In the genomic region with DNA sequence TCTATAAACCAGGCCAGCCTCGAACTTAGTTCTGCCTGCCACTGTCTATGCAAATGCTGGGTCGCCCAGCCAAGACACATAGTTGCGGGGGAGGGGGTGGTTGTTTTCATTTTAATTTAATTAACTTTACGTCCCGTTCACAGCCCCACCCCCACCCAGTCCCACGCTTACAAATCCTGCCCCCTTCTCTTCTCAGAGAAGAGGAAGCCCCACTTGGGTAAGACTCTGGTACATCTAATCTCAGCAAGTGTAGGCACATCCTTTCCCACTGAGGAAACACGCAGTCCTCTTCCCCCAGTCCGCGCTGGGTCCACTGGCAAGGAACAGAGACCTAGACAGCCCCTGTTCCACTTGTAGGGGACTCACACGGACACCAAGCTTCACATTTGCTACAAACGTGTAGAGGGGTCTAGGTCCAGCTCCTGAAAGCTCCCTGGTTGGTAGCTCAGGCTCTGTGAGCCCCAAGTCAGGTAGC, we compare ENCODE assay signal across 8 mouse cellular contexts. TPM values are rescaled to one million over a fixed set of nuclear protein-coding genes. Genes with fewer than 3 reads are reported as not detected.
A peak's percentile ranks its signal among the peaks of the same experiment; 100 is the strongest.
DNase-seq lines count a peak whose midpoint lies in the region; ATAC-seq and TF ChIP-seq lines count a peak whose summit lies in the region.

No protein-coding gene starts in this region.

- H3K27me3 ChIP-seq in heart, embryonic 11.5 days (ENCODE audit: control insufficient read depth, insufficient read depth, low read length), result no peaks in the 10 kb centered on the region
- no peaks in the 10 kb centered on the region for H3K27me3 ChIP-seq in ES-Bruce4 (ENCODE audit: control insufficient read depth, insufficient read depth, low read length, poor library complexity, severe bottlenecking)
- H3K27me3 ChIP-seq in kidney, embryonic 15.5 days, result no peaks in the 10 kb centered on the region
- H3K27me3 ChIP-seq in megakaryocyte, embryonic 14.5 days (replicated peaks), result no peaks in the 10 kb centered on the region

- intact Hi-C loops in heart, postnatal 25 days (cut with DNase I), result loop anchor here (10.0 kb wide), 2 partner anchors 916 to 1004 kb away; a partner anchor contains a TSS

- no peak for TF ChIP-seq POLR2A in ES-Bruce4 (IDR thresholded peaks at IDR 0.05; ENCODE audit: insufficient read depth, low read length)
- TF ChIP-seq POLR2A in embryonic fibroblast, embryonic 13.5 days (IDR thresholded peaks at IDR 0.05; ENCODE audit: low read depth, low read length), result no peak; the same call in 1 of the 2 replicates

- H3K4me2 ChIP-seq in heart, embryonic 11.5 days, result peak overlapping the region; percentile 93
- peak overlapping the region; percentile 88 for H3K4me2 ChIP-seq in kidney, embryonic 15.5 days

- no peak for TF ChIP-seq EP300 in ES-Bruce4 (IDR thresholded peaks at IDR 0.05; ENCODE audit: insufficient read depth, low read depth, low read length)

- peak overlapping the region; percentile 85 for H3K4me3 ChIP-seq in heart, embryonic 11.5 days (ENCODE audit: low read depth, low read length)
- peak overlapping the region; percentile 99 for H3K4me3 ChIP-seq in ES-Bruce4 (ENCODE audit: low read depth, low read length)
- H3K4me3 ChIP-seq in embryonic fibroblast, embryonic 13.5 days (ENCODE audit: insufficient read depth, low read length), result peak overlapping the region; percentile 66
- peak overlapping the region; percentile 86 for H3K4me3 ChIP-seq in kidney, embryonic 15.5 days (replicated peaks)
- peak overlapping the region; percentile 96 for H3K4me3 ChIP-seq in megakaryocyte, embryonic 14.5 days (replicated peaks)

- peaks cover 9% of the 10 kb centered on the region; the same call in 1 of the 2 replicates for H3K36me3 ChIP-seq in heart, embryonic 11.5 days (ENCODE audit: control insufficient read depth, insufficient read depth, low read length)
- peaks cover 11% of the 10 kb centered on the region for H3K36me3 ChIP-seq in ES-Bruce4 (ENCODE audit: control insufficient read depth, insufficient read depth, low read length, poor library complexity, severe bottlenecking)
- H3K36me3 ChIP-seq in kidney, embryonic 15.5 days, result peaks cover 26% of the 10 kb centered on the region
- H3K36me3 ChIP-seq in megakaryocyte, embryonic 14.5 days (replicated peaks; ENCODE audit: low read length), result peaks cover 19% of the 10 kb centered on the region

- peak overlapping the region; percentile 92 for H3K9ac ChIP-seq in heart, embryonic 11.5 days (ENCODE audit: low read depth, low read length)
- H3K9ac ChIP-seq in ES-Bruce4 (ENCODE audit: low read depth, poor library complexity, severe bottlenecking), result peak overlapping the region; percentile 96
- H3K9ac ChIP-seq in kidney, embryonic 15.5 days, result peak overlapping the region; percentile 88

- H3K27ac ChIP-seq in heart, embryonic 11.5 days (ENCODE audit: low read depth, low read length), result peak overlapping the region; percentile 90
- peak overlapping the region; percentile 87 for H3K27ac ChIP-seq in ES-Bruce4 (ENCODE audit: insufficient read depth, low read length)
- H3K27ac ChIP-seq in embryonic fibroblast, embryonic 13.5 days (ENCODE audit: insufficient read depth, low read length), result peak overlapping the region; percentile 86
- H3K27ac ChIP-seq in kidney, embryonic 15.5 days, result peak overlapping the region; percentile 97

- peak; percentile 19; the same call in 1 of the 2 replicates for ATAC-seq in heart, embryonic 11.5 days (replicated peaks; ENCODE audit: insufficient number of reproducible peaks, low FRiP score, low TSS enrichment)
- ATAC-seq in kidney, embryonic 15.5 days (replicated peaks; ENCODE audit: low FRiP score), result peak; percentile 64

- H3K9me3 ChIP-seq in heart, embryonic 11.5 days (replicated peaks; ENCODE audit: control insufficient read depth, low read length), result no peaks in the 10 kb centered on the region
- H3K9me3 ChIP-seq in ES-Bruce4 (replicated peaks; ENCODE audit: control insufficient read depth, insufficient read depth, low read length, poor library complexity, severe bottlenecking), result 0 out of 2 replicates have a peak, but pooled peaks cover 3% of the 10 kb centered on the region
- no peaks in the 10 kb centered on the region for H3K9me3 ChIP-seq in kidney, embryonic 15.5 days (replicated peaks)
- no peaks in the 10 kb centered on the region for H3K9me3 ChIP-seq in megakaryocyte, embryonic 14.5 days

- TF ChIP-seq CTCF in ES-Bruce4 (IDR thresholded peaks at IDR 0.05; ENCODE audit: low read depth, low read length), result no peak
- no peak for TF ChIP-seq CTCF in embryonic fibroblast, embryonic 13.5 days (IDR thresholded peaks at IDR 0.05; ENCODE audit: borderline replicate concordance, insufficient read depth, low read length)

- no peak for DNase-seq in heart, postnatal 25 days (ENCODE audit: low spot score)
- peak; percentile 55 for DNase-seq in testis, postnatal 14 days (ENCODE audit: low spot score)
- no peak for DNase-seq in adrenal gland, adult (ENCODE audit: inconsistent age in 2 of 2, low spot score in 1 of 2)

- 5% methylated on average over 11 of the region's 11 CpGs for WGBS in heart, embryonic 11.5 days (ENCODE audit: insufficient replicate concordance)
- 5% methylated on average over 11 of the region's 11 CpGs for WGBS in kidney, embryonic 15.5 days

- peaks cover 12% of the 10 kb centered on the region for H3K4me1 ChIP-seq in heart, embryonic 11.5 days (ENCODE audit: control insufficient read depth, insufficient read depth, low read length)
- no peaks in the 10 kb centered on the region for H3K4me1 ChIP-seq in ES-Bruce4 (ENCODE audit: control insufficient read depth, insufficient read depth, low read length)
- H3K4me1 ChIP-seq in embryonic fibroblast, embryonic 13.5 days (ENCODE audit: control insufficient read depth, insufficient read depth, low read length), result no peaks in the 10 kb centered on the region
- H3K4me1 ChIP-seq in kidney, embryonic 15.5 days, result peaks cover 22% of the 10 kb centered on the region
- H3K4me1 ChIP-seq in megakaryocyte, embryonic 14.5 days, result peaks cover 31% of the 10 kb centered on the region

RNA-seq across cellular contexts. Expression of a gene that starts 0.5 kb away (rescaled TPM):
- 115 and 140 TPM in 2 replicates for polyA plus RNA-seq in heart, embryonic 11.5 days (2014; fragmentation: Nextera tagmentation; extraction: Ambion mirVana)
- total RNA-seq in heart, postnatal 25 days (2021), result 10 to 100 TPM; 15.9 to 18.8 TPM
- polyA plus RNA-seq in ES-Bruce4 (2011; ENCODE audit: insufficient read depth, insufficient read length, low read depth, missing spikeins), result 105 and 119 TPM in 2 replicates
- 37.8 and 40.0 TPM in 2 replicates for polyA plus RNA-seq in embryonic fibroblast, embryonic 13.5 days (2011; ENCODE audit: insufficient read length, low read depth, missing spikeins)
- polyA plus RNA-seq in kidney, embryonic 15.5 days (2015; fragmentation: Nextera tagmentation; extraction: Ambion mirVana), result 153 and 154 TPM in 2 replicates
- polyA plus RNA-seq in megakaryocyte, embryonic 14.5 days (2012; ENCODE audit: insufficient read depth, low replicate concordance), result 1.4 and 4.4 TPM in 2 replicates

RNA-seq across cellular contexts. Expression of a gene that starts 6.1 kb away (rescaled TPM):
- 37.2 and 38.2 TPM in 2 replicates for polyA plus RNA-seq in heart, embryonic 11.5 days (2014; fragmentation: Nextera tagmentation; extraction: Ambion mirVana)
- 10 to 100 TPM; 29.3 to 31.4 TPM for total RNA-seq in heart, postnatal 25 days (2021)
- 55.7 and 55.8 TPM in 2 replicates for polyA plus RNA-seq in ES-Bruce4 (2011; ENCODE audit: insufficient read depth, insufficient read length, low read depth, missing spikeins)
- polyA plus RNA-seq in embryonic fibroblast, embryonic 13.5 days (2011; ENCODE audit: insufficient read length, low read depth, missing spikeins), result 12.0 and 15.2 TPM in 2 replicates
- polyA plus RNA-seq in kidney, embryonic 15.5 days (2015; fragmentation: Nextera tagmentation; extraction: Ambion mirVana), result 49.7 and 51.3 TPM in 2 replicates
- polyA plus RNA-seq in megakaryocyte, embryonic 14.5 days (2012; ENCODE audit: insufficient read depth, low replicate concordance), result 39.6 and 51.9 TPM in 2 replicates
